Mouse (Mus musculus): ENCODE results near the gene Tmem14a. TPM values are rescaled to one million over a fixed set of nuclear protein-coding genes. Genes with fewer than 3 reads are reported as not detected.
A peak's percentile ranks its signal among the peaks of the same experiment; 100 is the strongest.
"Not testable (repeated sequence)": the region's sequence is repeated elsewhere in the genome, so short reads cannot be mapped to it uniquely, and the experiment has no call there.

The Tmem14a gene
- 1.7 TPM in 1 of 2 replicates, not detected in the other for polyA plus RNA-seq (2011; ENCODE audit: insufficient read depth, insufficient read length, low replicate concordance, missing spikeins)

GRCm38 (mm10) chr1:21218489-21218919, at the start of gene Tmem14a:
Gene Tmem14a (plus strand): TSS chr1:21218575.
- Histone ChIP-seq H3K4me3 (replicated peaks; ENCODE audit: control insufficient read depth, low read depth, low read length) (peak within 1 kb of the TSS; percentile 89), H3K4me1 (ENCODE audit: control insufficient read depth, insufficient read depth, low read length) (no peaks in the 10 kb centered on the region), H3K27ac (ENCODE audit: control insufficient read depth, insufficient read depth, low read depth, low read length, poor library complexity) (peak within 1 kb of the TSS; percentile 67)
- TF ChIP-seq CTCF (IDR thresholded peaks at IDR 0.05; ENCODE audit: control insufficient read depth, insufficient read depth, low read length) (peak; percentile 80), POLR2A (IDR thresholded peaks at IDR 0.05; ENCODE audit: borderline replicate concordance, control insufficient read depth, low read depth, low read length) (peak; percentile 59; the same call in 1 of the 2 replicates)
- WGBS: 0% methylated on average over 17 of the region's 17 CpGs

GRCm38 (mm10) chr1:21185196-21185595, 33.2 kb upstream of the Tmem14a start:
- H3K4me3 ChIP-seq (replicated peaks; ENCODE audit: control insufficient read depth, low read depth, low read length): no peak overlapping the region
- TF ChIP-seq POLR2A (IDR thresholded peaks at IDR 0.05; ENCODE audit: borderline replicate concordance, control insufficient read depth, low read depth, low read length) (no peak), CTCF (IDR thresholded peaks at IDR 0.05; ENCODE audit: control insufficient read depth, insufficient read depth, low read length) (no peak)
- H3K27ac ChIP-seq (ENCODE audit: control insufficient read depth, insufficient read depth, low read depth, low read length, poor library complexity): no peak overlapping the region
- 90% methylated on average over 6 of the region's 6 CpGs for WGBS
- no peaks in the 10 kb centered on the region for H3K4me1 ChIP-seq (ENCODE audit: control insufficient read depth, insufficient read depth, low read length)

- Histone ChIP-seq H3K27ac (ENCODE audit: control insufficient read depth, insufficient read depth, low read depth, low read length, poor library complexity) (no peak overlapping the region), H3K4me3 (replicated peaks; ENCODE audit: control insufficient read depth, low read depth, low read length) (no peak overlapping the region), H3K4me1 (ENCODE audit: control insufficient read depth, insufficient read depth, low read length) (no peaks in the 10 kb centered on the region)
- WGBS: 73% methylated on average over 1 of the region's 1 CpGs
- no peak for TF ChIP-seq POLR2A (IDR thresholded peaks at IDR 0.05; ENCODE audit: borderline replicate concordance, control insufficient read depth, low read depth, low read length)
- no peak for TF ChIP-seq CTCF (IDR thresholded peaks at IDR 0.05; ENCODE audit: control insufficient read depth, insufficient read depth, low read length)
These were observed 12.1 kb upstream of the Tmem14a start for GRCm38 (mm10) chr1:21206241-21206640.

GRCm38 (mm10) chr1:21213537-21213936, 4.8 kb upstream of the Tmem14a start:
- H3K4me1 ChIP-seq (ENCODE audit: control insufficient read depth, insufficient read depth, low read length); H3K27ac ChIP-seq (ENCODE audit: control insufficient read depth, insufficient read depth, low read depth, low read length, poor library complexity); H3K4me3 ChIP-seq (replicated peaks; ENCODE audit: control insufficient read depth, low read depth, low read length): not testable (repeated sequence)
- WGBS: 16% methylated on average over 3 of the region's 3 CpGs

- not testable (repeated sequence) for H3K4me1 ChIP-seq (ENCODE audit: control insufficient read depth, insufficient read depth, low read length); H3K4me3 ChIP-seq (replicated peaks; ENCODE audit: control insufficient read depth, low read depth, low read length); H3K27ac ChIP-seq (ENCODE audit: control insufficient read depth, insufficient read depth, low read depth, low read length, poor library complexity)
- WGBS: 71% methylated on average over 6 of the region's 6 CpGs
These were observed 4.2 kb upstream of the Tmem14a start for GRCm38 (mm10) chr1:21213991-21214692.

- H3K4me1 ChIP-seq (ENCODE audit: control insufficient read depth, insufficient read depth, low read length): no peaks in the 10 kb centered on the region
- 84% methylated on average over 6 of the region's 6 CpGs for WGBS
- H3K4me3 ChIP-seq (replicated peaks; ENCODE audit: control insufficient read depth, low read depth, low read length): no peak overlapping the region
- no peak overlapping the region for H3K27ac ChIP-seq (ENCODE audit: control insufficient read depth, insufficient read depth, low read depth, low read length, poor library complexity)
- TF ChIP-seq POLR2A (IDR thresholded peaks at IDR 0.05; ENCODE audit: borderline replicate concordance, control insufficient read depth, low read depth, low read length) (no peak), CTCF (IDR thresholded peaks at IDR 0.05; ENCODE audit: control insufficient read depth, insufficient read depth, low read length) (no peak)
These were observed 9.5 kb downstream of the Tmem14a start for GRCm38 (mm10) chr1:21227756-21228395.

DNA sequence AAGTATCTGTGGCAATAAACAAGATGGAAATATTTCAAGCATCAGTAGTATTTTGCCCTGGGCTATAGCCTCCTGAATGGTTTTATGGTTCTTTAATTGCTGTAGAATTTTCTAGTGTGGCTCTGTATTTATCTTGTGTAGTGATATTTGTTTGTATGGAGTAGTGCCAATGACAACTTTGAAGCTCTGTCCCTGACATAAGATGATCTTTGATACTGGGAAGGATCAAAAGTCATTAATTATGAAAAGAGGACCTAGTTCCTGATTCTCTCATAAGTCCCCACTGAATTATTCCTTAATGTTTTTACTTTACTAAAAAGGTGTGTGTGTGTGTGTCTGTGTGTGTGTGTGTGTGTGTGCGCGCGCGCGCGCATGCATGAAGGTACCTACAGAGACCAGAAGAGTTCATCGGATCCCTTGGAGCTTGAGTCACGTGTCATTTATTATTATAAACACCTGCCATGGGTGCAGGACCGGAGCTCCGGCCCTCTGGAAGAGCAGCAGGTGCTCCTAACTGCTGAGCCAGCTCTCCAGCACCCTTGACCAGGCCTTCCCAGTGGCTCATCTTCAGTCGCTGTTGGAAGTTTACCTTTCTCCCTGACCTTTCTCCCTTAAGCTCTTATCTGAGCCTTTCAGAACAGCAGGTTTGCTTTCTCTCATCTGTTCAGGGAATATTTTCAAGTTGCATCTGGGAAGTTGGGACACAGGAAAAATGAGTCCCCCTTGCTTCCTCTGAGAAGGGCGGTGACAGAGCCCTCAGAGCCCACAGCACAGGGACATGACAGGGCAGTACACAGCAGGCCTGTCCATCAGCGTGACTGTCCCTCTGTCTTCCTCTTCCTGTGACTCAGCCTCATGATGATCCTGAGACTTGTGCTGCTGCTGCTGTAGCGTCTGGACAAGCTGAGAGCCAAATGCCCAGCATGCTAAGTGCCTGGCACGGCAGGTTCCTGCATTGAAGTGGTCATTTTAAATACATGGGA, 10.7 kb downstream of the Tmem14a start:
- H3K27ac ChIP-seq (ENCODE audit: control insufficient read depth, insufficient read depth, low read depth, low read length, poor library complexity); H3K4me3 ChIP-seq (replicated peaks; ENCODE audit: control insufficient read depth, low read depth, low read length); H3K4me1 ChIP-seq (ENCODE audit: control insufficient read depth, insufficient read depth, low read length): not testable (repeated sequence)
- 80% methylated on average over 15 of the region's 15 CpGs for WGBS

GRCm38 (mm10) chr1:21230376-21230775, 12.0 kb downstream of the Tmem14a start:
- Histone ChIP-seq H3K4me1 (ENCODE audit: control insufficient read depth, insufficient read depth, low read length) (no peaks in the 10 kb centered on the region), H3K4me3 (replicated peaks; ENCODE audit: control insufficient read depth, low read depth, low read length) (no peak overlapping the region), H3K27ac (ENCODE audit: control insufficient read depth, insufficient read depth, low read depth, low read length, poor library complexity) (no peak overlapping the region)
- TF ChIP-seq POLR2A (IDR thresholded peaks at IDR 0.05; ENCODE audit: borderline replicate concordance, control insufficient read depth, low read depth, low read length) (no peak), CTCF (IDR thresholded peaks at IDR 0.05; ENCODE audit: control insufficient read depth, insufficient read depth, low read length) (no peak)
- 86% methylated on average over 2 of the region's 2 CpGs for WGBS

Data from bone marrow, adult 2 months (tissue).